Mouse (Mus musculus): Measurements from ENCODE around the gene Mxi1.

The Mxi1 gene

DNA sequence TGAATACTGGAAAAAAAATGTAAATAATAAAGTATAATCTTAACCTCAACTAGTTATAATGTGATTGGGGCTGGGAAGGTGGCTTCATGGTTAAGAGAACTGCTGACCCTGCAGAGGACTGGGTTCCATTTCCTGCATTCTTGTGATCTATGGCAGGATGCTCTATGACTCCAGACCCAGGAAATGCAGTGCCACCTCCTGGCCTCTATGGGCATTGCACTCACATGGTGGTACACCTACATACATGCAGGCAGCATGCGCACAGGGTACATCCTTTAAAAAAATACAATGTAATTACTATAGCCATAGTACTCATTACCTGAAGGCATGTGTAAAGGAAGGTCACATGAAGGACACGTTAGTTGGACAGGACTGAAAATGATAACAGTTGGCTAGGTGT is 52.6 kb downstream of the Mxi1 start:
- DNase-seq (ENCODE audit: extremely low read depth, low read depth, low spot score): no peak

DNA sequence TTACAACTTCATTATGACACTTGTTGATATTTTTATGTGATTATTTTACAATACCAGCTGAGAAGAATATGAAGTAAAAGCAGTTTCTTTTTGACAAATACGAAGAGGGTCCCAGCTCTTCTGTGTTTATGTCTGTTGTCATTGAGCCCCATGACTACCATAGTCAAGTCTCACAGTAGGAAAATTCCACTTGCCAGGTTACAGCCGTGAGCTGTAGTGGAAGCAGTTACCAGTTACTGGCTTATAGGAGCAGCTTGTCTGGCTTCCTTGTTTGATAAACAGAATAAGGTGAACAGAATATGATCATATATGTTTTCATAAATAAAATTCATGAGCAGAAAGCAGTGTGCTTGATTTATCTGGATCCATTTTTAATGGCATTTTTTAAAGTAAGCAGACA is 54.2 kb downstream of the Mxi1 start:
- DNase-seq (ENCODE audit: extremely low read depth, low read depth, low spot score): no peak

DNA sequence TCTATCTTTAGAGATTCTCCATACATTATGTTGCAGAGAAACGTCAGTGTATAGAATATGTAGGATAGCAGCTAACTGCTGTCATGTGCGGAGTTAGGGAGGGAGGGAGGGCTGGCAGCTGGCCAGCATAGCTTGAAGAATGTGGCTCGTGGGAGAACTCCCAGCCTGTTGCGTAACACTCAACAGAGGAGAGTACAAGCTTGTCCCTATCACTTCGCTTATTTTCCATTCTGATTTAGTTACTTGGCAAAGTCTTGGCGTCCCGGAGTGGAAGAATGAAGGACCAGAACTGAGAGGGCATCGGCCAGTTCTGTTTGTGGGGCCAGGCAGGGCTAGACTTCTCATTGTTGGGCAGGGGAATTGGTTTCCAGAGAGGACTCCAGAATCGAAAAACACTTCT is 54.6 kb downstream of the Mxi1 start:
- DNase-seq (ENCODE audit: extremely low read depth, low read depth, low spot score): peak; percentile 33

DNA sequence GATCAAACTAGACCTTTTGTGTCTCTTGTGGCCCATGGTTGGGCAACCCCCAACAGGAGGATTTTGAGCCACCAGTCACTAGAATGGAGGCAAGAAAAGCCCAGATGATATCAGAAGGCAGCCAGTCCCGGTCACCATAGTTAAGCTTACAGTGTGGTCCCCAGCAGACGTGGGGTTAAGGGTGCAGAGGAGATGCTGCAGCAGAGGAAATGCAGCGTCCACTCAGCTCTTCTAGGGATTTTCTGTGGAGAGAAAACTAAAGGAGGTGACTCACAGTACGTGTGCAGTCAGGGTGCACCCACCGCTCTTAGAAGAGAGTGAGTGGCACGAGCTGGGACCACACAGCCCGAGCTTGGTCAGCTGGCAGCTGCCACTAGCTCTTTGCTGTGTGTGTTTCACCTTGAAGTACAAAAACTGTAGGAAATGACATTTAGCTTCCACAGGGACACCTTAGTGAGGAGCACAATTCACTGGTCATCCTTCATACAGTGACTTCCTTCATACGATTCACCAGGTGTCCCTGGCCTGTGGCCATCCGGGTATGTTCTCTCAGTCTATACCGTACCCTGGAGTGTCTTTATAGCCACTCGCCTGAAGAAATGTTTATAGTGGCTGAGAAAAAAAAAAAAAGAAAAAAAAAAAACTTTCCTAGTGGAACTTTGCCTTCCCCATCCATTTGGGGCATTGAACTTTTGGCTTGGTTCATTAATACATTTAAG is 55.9 kb downstream of the Mxi1 start:
- DNase-seq (ENCODE audit: extremely low read depth, low read depth, low spot score): no peak

DNA sequence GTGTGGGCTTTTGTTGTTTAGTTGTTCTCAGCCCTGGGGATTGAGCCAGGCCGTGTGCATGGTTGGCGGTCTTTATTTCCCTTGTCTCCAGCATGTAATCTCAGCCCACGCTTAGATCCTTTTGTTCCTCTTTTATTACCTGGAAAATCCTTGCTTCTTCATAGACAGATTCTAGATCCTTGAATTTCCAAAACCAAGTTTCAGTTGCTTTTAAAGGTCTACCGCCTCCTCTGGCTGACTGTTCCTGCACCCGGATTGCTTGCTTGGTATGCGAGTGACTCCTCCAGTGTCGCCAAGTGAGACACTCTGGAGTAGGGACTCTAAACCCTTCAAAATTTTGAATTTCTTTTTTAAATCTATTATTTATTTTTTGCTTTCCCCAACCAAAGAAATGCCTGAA is 56.6 kb downstream of the Mxi1 start:
- peak; percentile 26 for DNase-seq (ENCODE audit: extremely low read depth, low read depth, low spot score)

DNA sequence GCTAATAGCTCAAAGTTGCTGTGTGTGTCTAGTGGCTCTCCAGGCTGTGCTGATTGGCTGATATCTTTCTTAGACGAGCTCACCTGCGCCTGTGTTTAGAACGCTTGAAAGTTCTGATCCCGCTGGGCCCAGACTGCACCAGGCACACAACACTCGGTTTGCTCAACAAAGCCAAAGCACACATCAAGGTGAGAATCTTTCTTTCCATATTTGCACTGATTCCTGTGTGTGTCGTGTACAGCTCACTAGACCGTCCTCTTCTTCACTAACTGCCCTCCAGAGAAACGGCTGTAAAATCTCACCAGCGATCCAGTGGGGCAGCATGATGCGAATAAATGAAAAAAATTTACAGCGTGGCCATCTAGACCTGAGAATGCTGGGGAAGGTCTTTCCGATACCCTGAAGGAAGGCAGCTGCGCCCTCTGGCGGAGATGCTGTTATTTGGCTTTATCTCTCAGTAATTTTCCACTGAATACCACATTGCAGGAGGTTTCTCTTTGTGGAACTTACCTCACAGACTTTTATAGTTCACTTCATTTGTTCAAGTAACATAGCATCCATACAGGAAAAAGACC is 59.2 kb downstream of the Mxi1 start:
- DNase-seq (ENCODE audit: extremely low read depth, low read depth, low spot score): no peak

DNA sequence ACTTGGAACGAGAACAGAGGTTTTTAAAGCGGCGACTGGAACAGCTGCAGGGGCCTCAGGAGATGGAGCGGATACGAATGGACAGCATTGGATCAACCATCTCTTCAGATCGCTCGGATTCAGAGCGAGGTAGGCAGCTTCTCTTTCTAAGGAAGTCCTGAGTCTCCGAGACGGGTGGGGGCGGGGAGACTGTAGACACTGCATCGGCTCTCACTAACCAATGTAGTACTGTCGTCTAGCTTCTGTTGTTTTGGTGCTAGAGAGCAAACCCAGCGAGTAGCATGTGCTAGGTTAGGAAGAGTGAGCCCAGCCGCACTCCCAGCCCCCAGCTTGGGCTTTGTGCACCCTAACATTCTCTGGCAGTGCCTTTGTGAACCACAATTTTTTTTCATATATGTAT is 59.9 kb downstream of the Mxi1 start:
- no peak for DNase-seq (ENCODE audit: extremely low read depth, low read depth, low spot score)

DNA sequence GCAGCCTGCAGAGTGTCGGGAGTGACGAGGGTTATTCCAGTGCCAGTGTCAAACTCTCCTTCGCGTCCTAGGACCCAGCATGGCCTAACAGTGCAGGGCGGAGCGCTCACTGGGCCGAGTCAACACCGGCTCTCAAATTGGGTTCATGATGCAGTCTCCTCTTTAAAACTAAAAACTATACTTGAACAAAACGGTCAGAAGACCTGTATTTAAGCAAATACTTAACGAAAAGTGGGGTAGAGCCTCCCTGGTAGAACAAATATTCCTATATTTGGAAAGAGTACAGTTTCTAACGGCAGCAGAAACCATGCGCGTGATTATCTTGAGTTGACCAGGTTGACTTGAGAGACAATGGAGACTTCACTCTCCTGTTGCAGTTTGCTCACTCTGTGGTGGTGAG is 61.3 kb downstream of the Mxi1 start, which contains the start of gene Gm10197:
Gene Gm10197, minus strand, starts transcription at position 101 of the 400 bp plus-strand sequence.
- DNase-seq (ENCODE audit: extremely low read depth, low read depth, low spot score): no peak

DNA sequence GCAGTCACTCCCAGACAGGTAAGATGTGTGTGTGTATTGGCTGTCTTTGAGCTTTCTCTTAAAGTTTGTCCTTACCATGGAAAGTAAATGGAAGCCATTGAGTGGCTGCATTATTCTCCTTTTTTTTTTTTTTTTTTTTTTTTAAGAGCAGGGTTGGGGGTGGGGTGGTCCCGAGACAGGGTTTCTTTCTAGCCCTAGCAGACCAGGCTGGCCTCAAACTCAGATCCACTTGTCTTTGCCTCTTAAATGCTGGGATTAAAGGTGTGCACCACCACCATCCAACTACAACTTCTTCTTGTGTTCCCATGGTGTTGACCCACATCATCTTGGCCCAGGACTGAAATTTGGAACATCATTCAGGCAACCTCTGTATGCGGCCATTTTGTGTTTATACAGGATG is 63.3 kb downstream of the Mxi1 start:
- DNase-seq (ENCODE audit: extremely low read depth, low read depth, low spot score): no peak

DNA sequence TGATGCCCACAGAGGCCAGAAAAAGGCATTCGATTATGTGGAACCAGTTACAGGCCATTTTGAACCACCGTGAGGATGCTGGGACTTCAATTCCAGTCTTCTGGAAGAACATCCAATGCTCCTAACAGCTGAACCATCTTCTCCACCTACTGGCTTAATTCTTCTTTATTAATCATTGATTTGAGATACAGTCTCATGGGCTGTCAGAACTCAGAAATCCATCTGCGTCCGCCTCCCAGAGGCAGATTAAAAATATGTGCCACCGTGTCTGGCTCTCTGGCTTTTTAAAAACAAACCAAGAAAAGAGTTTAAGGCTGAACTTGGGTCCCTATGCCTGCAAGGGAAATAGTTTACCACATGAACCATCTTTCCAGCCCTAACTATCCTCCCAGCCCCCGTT is 65.0 kb downstream of the Mxi1 start:
- no peak for DNase-seq (ENCODE audit: extremely low read depth, low read depth, low spot score)

DNA sequence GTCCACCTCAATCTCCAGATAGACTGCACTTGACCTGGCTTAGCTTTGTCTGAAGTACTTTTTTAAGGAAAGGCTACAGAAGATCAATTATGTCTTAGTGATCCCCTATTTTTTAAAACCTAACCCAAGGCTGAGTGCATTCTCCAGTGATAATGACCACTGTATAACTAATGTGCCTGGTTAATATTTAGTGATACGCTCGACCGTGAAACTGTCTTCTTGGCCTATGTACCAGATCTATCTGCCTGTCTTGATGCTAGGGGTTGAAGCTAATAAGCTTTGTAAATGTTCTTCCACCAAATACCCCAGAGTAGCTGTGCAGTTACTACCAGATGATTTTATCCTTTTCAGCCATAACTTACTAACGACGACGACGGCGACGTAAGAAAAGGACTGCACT is 65.5 kb downstream of the Mxi1 start:
- no peak for DNase-seq (ENCODE audit: extremely low read depth, low read depth, low spot score)

DNA sequence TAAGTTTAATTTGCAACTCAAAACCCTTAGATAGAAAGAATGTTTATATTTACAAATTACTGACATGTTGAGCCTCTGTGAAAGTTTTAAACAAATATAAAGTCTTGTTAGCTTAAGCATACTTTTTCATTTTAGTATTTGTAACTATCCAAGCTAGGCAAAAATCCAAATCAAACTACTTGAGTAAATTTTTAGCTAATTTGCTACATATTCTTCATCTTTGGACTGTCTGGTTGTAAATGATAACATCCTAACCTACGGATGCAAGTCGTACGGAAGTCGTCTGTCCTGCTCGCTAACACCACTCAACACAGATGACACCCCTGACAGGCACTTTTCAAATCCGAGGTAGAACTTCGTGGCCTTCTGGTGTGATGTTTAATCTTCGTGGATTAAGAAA is 67.3 kb downstream of the Mxi1 start:
- no peak for DNase-seq (ENCODE audit: extremely low read depth, low read depth, low spot score)

DNA sequence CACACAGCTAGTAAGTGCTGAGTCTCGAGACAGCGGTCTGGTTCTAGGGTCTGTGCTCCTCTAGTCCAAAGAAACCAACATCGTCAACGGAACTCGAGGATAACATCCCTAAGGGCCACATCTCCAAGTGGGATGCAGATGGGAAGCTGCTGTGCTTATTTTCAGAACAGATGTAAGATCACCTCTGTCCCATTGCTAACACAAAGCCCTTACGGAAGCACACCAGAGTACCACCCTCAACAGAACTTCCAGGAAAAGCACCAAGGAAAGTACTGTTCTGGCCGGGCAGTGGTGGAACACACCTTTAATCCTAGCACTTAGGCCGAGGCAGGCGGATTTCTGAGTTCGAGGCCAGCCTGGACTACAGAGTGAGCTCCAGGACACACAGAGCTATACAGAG is 68.1 kb downstream of the Mxi1 start:
- DNase-seq (ENCODE audit: extremely low read depth, low read depth, low spot score): no peak

DNA sequence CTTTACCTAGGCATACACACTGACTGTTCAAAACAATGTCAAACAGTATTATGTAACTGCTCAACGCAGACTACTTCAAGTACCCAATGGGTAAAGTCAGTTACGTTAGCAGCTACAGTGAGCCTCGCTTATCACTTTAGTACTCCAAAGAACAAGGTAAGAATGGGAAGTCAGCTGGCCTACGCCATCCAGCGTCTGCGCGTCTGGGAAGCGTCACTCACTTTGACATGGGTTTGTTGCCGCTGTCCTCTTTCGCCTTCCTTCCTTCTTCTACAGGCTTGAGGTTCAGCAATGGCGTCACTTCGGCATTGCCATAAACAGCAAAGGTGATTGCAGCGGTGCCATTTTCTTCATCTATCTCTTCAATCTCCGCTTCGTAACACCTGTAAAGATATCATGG is 73.0 kb downstream of the Mxi1 start:
- DNase-seq (ENCODE audit: extremely low read depth, low read depth, low spot score): no peak

DNA sequence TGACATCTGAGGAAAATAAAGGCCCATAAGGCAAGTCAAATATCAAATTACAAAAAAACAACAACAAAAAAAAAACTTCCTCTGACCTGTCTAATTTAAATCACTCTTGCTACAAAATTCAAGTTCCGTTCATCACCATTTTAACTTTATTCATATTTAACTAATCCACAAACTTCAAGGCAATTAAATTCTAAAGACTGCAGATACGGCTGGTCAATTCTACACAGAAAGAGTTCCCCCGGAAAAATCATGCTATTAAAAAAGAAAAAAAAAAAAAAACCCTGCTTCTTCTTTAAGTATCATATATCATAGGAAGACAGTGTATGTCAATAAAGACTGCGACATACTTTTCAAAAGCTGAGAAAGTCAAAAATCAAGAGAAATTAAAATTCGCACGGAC is 79.1 kb downstream of the Mxi1 start:
- DNase-seq (ENCODE audit: extremely low read depth, low read depth, low spot score): no peak

DNA sequence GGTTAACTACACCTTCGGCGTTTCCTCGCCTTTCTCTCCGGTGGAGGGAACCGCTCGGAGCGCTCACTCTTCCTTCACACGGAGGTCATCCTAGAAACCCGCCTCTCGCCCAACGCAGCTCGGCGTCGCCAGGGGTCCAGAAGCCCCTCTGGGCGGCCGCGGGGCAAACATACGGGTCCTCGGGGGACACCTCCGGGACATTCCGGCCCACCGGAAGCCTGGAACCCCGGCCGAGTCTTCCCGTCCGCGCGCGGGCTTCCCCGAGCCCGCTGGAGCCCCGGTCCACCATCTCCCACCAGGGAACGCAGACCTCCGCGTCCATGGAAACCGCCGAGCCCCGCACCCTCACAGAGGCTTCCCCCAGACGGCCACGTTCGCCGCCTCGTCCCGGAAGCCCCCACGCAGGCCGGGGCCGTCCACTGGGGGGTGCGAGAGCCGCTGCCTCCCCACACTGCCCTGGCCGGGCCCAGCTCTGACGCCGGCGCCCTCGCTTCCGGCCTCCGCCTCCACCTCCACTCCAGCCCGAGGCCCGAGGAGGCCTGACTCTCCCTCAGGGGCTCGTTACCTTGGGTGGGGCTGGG is 79.6 kb downstream of the Mxi1 start:
- DNase-seq (ENCODE audit: extremely low read depth, low read depth, low spot score): no peak

DNA sequence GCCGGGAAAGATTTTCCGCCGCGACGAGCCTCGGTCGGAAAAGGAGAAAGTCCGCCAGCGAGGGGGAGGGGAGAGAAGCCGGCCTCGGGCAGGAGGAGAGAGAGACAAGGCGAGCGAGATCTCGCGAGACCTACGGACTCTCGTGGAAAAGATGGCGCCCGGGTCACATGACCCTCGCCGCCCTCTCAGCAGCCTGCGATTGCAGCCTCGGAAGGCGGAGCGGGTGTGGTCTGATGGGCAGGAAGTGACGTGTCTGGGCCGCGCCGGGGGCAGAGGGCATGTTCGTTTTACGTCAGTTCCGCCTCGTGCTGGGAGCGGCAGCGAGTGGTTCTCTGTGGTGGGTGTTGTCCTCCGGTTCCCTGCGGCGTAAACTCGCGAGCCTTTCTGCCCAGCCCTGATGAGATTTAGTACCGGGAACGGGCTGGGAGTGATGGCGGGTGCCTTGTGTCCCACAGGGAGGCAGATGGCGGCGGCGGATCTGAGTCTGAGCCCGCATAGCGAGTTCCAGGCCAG is 80.2 kb downstream of the Mxi1 start, which contains the start of gene Smndc1:
Gene Smndc1, minus strand, starts transcription at position 84 of the 513 bp plus-strand sequence.
- DNase-seq (ENCODE audit: extremely low read depth, low read depth, low spot score): peak; percentile 93

DNA sequence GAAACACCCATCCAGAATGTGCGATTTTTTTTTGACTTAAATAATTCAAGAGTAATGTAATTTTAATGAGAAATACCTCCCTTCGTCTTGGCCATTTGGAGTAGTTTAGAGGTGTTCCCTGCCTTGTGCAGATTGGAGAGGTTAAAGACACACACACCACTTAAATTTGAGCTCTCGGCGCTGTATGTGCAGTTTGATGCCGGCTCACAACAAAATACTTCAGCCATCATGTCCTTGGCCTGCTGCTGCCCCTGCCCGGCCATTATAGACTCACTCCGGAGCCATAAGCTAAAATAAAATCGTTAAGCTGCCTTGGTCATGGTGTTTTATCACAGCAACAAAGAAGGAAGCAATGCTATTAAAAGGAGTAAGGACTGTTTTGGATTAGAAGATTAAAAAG is 81.1 kb downstream of the Mxi1 start:
- no peak for DNase-seq (ENCODE audit: extremely low read depth, low read depth, low spot score)

DNA sequence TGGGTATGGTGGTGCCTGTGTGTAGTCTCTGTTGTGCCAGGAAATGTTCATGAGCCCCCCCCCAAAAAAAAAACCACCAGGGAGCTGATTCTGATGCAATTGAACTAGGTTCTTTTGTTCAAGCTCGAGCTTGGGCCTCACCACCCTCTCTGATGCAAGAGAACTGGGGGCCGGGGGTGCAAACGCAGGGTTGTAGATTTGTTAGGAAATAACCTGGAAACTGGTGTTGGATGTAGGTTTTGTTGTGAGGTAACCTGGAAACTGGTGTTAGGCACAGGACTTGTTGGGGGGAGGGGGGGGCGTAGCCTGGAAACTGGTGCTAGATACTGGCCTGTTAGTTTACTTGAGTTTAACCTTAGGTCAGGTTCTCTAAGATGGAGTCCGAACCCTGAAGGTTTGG is 81.5 kb downstream of the Mxi1 start:
- DNase-seq (ENCODE audit: extremely low read depth, low read depth, low spot score): no peak

DNA sequence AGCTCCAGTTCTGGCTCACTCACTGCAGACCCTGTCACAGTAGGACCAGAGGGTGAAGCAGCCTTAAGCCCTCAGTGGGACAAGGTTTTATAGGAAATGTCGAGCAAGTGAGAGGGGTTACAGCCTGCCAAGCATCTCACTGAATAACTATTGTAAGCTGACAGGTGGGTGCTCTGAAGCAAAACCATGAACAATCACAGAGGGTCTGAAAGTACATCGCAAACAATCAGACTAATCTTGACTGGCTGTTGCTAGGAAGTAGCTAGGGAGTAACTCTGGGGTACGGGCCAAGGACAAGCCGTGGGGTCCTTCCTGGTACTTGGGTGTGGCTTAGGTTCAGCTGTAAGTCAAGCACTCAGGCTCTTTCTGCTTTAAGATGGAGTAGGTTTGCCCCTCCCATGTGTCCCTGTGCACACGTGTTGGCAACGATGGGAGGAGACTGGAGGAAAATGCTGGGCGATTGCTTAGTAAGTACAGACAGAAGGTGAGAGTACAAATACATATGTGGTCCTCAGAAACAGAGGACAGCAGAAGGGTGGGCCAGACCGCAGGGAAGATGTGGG is 82.5 kb downstream of the Mxi1 start:
- no peak for DNase-seq (ENCODE audit: extremely low read depth, low read depth, low spot score)

DNA sequence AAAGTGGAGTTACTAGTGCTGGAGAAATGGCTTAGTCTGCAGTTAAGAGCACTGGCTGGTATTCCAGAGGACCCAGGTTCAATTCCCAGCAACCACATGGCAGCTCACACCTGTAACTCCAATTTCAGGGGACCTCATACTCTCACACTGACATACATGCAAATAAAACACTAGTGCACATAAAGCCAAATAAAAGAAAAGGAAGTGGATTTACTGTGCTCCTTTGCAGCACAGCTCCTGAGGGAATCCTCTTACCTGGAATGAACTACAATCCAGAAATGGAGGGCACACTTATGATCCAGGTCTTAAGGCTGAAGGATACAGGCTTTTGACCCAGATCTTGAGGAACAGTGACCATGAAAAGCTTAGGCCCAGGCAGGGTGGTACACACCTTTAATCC is 83.3 kb downstream of the Mxi1 start:
- DNase-seq (ENCODE audit: extremely low read depth, low read depth, low spot score): no peak

DNA sequence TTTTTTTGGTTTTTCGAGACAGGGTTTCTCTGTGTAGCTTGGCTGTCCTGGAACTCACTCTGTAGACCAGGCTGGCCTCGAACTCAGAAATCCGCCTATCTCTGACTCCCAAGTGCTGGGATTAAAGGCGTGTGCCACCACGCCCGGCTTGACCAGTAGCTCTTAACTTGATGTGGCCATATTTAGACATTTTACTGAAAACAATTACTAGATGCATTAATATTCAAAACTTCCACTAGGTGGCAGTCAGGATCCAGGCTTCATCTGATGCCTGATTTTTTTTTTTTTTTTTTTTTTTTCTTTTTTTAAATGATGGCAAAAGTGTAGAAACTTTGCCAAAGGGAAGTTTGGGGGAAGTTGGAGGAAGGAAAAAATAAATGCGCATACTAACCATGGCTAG is 84.2 kb downstream of the Mxi1 start:
- no peak for DNase-seq (ENCODE audit: extremely low read depth, low read depth, low spot score)
